Mouse (Mus musculus): ENCODE results near the gene Slc9a6. TPM values are rescaled to one million over a fixed set of nuclear protein-coding genes. Genes with fewer than 3 reads are reported as not detected.

Gene Slc9a6
- polyA plus RNA-seq, 1 experiment from 2014 or later = 10.2 TPM

DNA sequence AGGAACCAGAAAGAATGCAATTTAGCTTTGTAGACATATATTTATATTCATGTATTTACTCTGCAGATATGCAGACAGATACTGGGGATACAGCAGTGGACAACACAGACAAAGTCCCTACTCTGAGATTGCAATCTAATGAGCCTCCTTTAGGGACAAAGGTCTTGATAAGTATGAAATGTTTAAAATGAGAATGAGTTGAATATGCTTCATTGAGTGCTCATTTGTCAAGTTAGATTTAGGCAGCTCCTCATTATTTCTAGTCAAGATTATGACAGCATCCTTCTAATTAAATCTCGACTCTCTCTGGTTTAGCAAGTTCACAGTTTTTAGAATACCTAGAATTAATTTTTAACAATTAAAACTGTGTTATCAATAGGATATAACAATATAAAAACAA lies 103.1 kb downstream of the Slc9a6 start:
- no peaks in the 10 kb centered on the region for H3K36me3 ChIP-seq (replicated peaks)
- H3K9me3 ChIP-seq = no peaks in the 10 kb centered on the region
- H3K27ac ChIP-seq = no peak overlapping the region
- no peak for DNase-seq (ENCODE audit: extremely low spot score, low spot score)
- H3K4me1 ChIP-seq = no peaks in the 10 kb centered on the region
- H3K27me3 ChIP-seq (ENCODE audit: poor library complexity, severe bottlenecking) = no peaks in the 10 kb centered on the region
- WGBS = 74% methylated on average over 1 of the region's 1 CpGs
- H3K4me3 ChIP-seq = no peak overlapping the region

Small RNA genes lying within 50 kb of the gene (microRNA-seq; reads per million reads assigned to microRNA genes)
- gene Mir5116 = not detected

Other genes with a start within 250 kb of the Slc9a6 start
- gene Smim10l2a, start 235.2 kb upstream of the Slc9a6 start, polyA plus RNA-seq (2016; fragmentation: Nextera tagmentation; extraction: Ambion mirVana) = 5.9 and 6.6 TPM in 2 replicates
- gene Gm2174, start 161.8 kb upstream of the Slc9a6 start, polyA plus RNA-seq (2016; fragmentation: Nextera tagmentation; extraction: Ambion mirVana) = 1.4 and 1.5 TPM in 2 replicates
- gene Ints6l, start 154.9 kb upstream of the Slc9a6 start, polyA plus RNA-seq (2016; fragmentation: Nextera tagmentation; extraction: Ambion mirVana) = 21.2 and 24.1 TPM in 2 replicates
- gene Gm10477, start 85.0 kb upstream of the Slc9a6 start, polyA plus RNA-seq (2016; fragmentation: Nextera tagmentation; extraction: Ambion mirVana) = not detected in 2 replicates
- gene Gm648, start 60.2 kb upstream of the Slc9a6 start, polyA plus RNA-seq (2016; fragmentation: Nextera tagmentation; extraction: Ambion mirVana) = not detected in 2 replicates
- 42.7 and 42.8 TPM in 2 replicates for gene Mmgt1, start 11.7 kb upstream of the Slc9a6 start, polyA plus RNA-seq (2016; fragmentation: Nextera tagmentation; extraction: Ambion mirVana)
- 81.2 and 88.9 TPM in 2 replicates for gene Fhl1, start 122.0 kb downstream of the Slc9a6 start, polyA plus RNA-seq (2016; fragmentation: Nextera tagmentation; extraction: Ambion mirVana)
- 2.5 and 2.8 TPM in 2 replicates for gene Map7d3, start 212.6 kb downstream of the Slc9a6 start, polyA plus RNA-seq (2016; fragmentation: Nextera tagmentation; extraction: Ambion mirVana)

Data from forebrain, embryonic 10.5 days (tissue).